Mouse (Mus musculus): ENCODE measurements around the gene Naip1.
"Not testable (repeated sequence)": the region's sequence is repeated elsewhere in the genome, so short reads cannot be mapped to it uniquely, and the experiment has no call there.

Naip1 gene

DNA sequence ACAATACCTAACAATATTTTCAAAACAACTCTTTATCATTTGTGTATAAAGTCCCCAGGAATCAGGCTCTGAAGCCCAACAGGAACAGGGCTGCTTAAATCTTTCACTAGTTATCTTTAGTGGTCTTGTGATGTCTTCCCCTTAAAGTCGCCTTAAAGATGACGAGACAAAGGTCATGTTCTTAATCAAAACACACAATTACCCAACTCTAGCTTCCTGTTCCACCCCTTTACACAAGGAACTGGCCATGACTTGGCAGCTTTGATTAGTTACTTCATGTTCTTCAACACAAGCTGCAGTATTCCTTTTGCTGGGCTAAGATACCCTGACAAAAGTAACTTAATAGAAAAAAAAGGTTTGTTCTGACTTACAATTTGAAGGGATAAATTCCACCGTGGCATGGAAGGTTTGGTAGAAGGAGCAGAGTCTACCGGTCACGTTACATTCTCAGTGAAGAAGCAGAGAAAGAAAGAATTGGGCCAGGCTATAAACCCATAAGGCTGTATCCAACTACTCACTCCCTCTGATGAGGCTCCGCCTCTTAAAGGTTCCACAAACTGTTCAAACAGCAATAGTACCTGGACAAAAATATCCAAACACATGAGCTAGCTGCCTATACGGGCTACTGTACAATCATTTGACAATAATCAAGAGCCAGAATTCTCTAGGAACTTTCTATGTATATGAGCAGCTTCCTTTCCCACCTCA, 49.6 kb downstream of the Naip1 start:
- not testable (repeated sequence) for DNase-seq (ENCODE audit: low spot score in 2 of 2)

DNA sequence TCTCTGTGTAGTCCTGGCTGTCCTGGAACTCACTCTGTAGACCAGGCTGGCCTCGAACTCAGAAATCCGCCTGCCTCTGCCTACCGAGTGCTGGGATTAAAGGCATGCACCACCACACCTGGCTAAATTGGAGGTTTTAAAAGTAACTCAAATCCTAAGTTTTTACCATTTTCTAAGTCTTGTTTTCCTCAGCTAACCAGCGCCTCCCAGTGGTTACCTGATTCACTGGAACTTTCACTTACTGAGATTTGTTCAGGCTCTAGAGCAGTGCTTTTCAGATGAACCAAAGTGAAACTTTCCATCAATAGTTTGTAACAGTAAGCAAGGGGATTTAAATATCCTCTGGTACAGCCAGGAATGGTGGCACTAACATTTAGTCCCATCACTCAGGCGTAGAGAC, 61.6 kb downstream of the Naip1 start:
- peak; percentile 2 to 3 for DNase-seq (ENCODE audit: low spot score in 2 of 2)

DNA sequence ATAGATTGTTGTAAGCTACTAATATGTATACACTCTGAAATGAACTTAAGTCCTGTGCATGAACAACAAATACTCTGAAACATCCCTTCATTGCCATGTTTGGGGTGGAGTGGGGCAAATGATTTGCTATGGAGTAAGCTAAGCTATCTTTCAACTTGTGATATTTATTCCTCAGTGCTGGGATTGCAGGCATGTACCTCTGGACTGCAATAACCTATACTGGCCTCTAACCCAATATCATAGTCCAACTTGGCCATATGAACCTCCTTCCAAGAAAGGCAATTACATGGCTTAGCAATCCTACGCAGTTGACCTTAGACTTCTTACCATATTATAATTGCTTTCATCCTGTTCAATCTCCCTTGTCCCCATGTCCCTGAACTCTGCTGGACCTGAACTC, 82.1 kb downstream of the Naip1 start:
- no peak for DNase-seq (ENCODE audit: low spot score in 2 of 2)

Measured in urinary bladder, postnatal 36 days (tissue).